Mouse (Mus musculus) spleen, postnatal 10 days (tissue): ENCODE data around the gene Retreg3.
"Not testable (repeated sequence)": the region's sequence is repeated elsewhere in the genome, so short reads cannot be mapped to it uniquely, and the experiment has no call there.

Source experiments
- DNase-seq, 2 experiments: peaks; one replicate each; pipeline ENCODE4 v3.0.0; 2021 to 2022; ENCODE audit warnings: low spot score in 2 of 2

Gene Retreg3

DNA sequence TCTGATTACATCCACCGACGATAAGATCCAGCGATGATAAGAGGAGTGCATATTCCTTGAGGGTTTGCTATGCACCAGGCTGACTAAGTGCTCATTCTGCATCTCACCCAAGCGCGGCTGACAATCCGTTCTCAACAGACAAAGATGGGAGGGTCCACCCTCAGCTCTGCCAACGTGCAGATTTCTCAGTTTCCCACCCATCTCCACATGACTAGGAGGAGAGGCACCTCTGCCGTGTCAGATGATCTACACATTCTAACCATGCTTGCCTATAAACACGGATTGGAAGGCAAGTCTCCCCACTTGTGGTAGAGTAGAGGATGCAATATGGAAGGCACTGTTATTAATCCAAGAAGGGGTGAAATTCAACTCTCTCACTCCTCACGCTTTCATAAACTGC, 29.1 kb upstream of the Retreg3 start:
- DNase-seq, result no peak

GRCm38 (mm10) chr11:101146377-101146776, 26.7 kb upstream of the Retreg3 start:
- no peak for DNase-seq

GRCm38 (mm10) chr11:101143338-101144225, 23.9 kb upstream of the Retreg3 start:
- DNase-seq, result peak in 1 of 2 experiments; percentile 40

- DNase-seq, result no peak
Measured at GRCm38 (mm10) chr11:101142215-101142967, 22.7 kb upstream of the Retreg3 start.

DNA sequence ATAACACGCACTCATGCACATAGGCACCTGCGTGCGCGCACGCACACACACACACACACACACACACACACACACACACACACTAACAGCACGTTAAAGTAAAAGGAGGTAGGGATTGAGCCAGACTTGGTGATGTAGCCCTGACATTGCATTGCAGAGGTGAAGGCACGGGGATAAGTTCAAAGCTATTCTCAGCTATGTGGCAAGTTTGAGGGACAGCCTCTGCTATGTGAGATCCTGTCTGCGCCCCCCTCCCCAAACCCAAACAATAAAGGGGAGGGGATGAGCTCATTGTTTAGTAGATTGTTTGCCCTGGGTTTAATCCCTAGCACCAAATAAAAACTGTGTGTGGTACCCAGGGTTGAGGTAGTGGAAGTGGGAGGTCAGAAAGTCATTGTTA, 21.4 kb upstream of the Retreg3 start:
- no peak for DNase-seq

- DNase-seq, result no peak
Measured at GRCm38 (mm10) chr11:101140164-101140819, 20.6 kb upstream of the Retreg3 start.

DNA sequence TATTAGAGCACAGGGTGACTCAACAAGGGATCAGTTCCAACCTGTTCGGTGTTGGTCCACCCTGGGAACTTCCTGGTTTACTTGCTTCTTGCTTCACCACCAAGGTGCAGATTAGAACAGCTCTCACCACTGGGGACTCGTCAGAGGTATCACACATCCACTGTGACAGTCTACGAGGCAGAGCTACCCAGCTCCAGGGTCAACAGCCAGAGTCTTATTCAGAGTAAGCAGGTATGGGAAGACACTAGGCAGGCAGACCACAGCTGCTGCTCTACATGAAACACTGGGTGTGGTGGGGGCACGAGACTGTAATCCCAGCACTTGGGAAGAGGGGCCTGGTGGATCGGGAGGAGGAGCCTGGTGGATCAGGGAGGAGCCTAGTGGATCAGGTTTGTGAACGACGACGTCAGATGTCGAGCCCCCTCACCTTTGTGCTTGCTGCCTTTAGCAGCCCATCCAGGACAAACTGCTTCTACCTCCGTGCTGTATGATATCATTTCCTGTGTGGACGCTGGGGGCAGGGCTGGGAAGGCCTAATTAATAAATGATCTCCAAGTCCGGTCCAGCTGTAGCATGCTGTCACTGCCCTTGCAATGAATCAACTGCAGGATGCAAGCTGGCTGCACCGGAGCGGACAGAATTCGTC, 19.0 kb upstream of the Retreg3 start:
- no peak for DNase-seq

DNA sequence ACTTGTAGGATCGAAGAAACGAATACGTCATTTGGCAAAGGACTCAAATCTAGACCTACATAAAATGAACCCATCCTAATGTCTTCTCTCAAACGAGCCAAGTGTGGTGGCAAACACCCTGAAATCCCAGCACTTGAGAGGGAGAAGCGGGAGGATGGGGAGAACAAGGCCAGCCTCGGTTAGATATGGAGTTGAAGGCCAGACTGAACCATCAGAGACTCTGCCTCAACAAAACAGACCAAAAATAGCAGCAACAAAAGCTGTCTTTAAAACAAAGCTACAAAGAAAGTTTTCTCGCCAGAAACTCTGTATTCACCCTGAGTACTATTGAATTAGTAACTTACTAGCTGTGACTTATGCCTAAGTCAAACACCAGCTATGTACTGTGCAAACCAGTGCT, 17.3 kb upstream of the Retreg3 start:
- no peak for DNase-seq

GRCm38 (mm10) chr11:101134217-101134865, 14.6 kb upstream of the Retreg3 start:
- DNase-seq, result no peak

DNA sequence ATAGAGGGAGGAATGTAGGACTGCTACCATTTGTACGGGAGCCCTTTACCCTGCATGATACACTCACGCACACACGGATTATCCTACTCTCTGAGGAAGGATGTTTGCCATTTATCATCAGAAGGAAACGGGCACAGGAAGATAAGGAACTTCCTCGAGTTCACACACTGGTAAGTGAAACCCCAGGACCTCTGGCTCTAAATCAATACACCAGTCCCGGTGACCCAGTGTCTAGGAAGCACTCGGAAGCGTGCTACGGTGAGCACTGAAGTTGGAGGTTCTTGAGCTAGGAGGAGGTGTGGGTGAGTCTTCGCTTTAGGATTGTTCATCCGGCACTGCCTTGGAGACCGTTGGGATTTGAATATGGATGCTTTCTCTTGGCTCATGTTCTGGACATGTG, 13.3 kb upstream of the Retreg3 start:
- DNase-seq, result no peak

GRCm38 (mm10) chr11:101131701-101132100, 12.0 kb upstream of the Retreg3 start:
- DNase-seq, result peak in 1 of 2 experiments; percentile 54

- DNase-seq, result no peak
Measured at GRCm38 (mm10) chr11:101131187-101131586, 11.5 kb upstream of the Retreg3 start.

DNA sequence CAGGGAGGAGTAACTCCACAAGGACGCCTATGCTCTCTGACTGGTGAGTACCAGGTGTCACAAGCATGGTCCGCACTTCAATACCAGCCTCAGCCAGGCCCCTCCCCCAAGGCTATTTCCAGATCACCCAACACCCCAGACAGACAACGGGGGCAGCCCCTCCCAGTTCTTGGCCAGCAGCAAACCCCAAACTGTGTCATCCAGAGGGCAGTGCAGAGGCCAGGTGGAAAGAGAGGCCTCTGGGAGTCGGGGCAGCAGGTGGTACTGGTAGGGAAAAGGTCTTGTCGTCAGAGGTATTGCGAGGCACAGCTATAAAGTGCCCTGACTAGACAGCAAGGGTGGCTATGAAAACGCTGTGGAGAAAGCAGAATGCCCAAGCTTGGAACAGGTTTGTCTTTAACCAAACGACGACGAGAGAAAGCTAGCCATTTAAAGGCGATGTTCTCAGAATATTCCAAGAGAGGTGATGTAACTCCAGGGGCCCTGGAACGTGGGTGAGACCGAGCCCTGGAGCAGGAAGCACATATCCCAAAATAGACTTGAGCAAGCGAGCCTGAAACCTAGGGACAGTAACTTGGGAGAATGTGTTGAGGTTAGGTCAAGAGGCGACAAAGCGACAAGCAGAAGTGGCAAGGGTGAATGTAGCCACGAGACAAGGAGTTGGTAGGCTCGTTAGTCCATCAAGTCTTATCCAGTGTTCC, 10.5 kb upstream of the Retreg3 start:
- peak in 1 of 2 experiments; percentile 24 for DNase-seq

DNA sequence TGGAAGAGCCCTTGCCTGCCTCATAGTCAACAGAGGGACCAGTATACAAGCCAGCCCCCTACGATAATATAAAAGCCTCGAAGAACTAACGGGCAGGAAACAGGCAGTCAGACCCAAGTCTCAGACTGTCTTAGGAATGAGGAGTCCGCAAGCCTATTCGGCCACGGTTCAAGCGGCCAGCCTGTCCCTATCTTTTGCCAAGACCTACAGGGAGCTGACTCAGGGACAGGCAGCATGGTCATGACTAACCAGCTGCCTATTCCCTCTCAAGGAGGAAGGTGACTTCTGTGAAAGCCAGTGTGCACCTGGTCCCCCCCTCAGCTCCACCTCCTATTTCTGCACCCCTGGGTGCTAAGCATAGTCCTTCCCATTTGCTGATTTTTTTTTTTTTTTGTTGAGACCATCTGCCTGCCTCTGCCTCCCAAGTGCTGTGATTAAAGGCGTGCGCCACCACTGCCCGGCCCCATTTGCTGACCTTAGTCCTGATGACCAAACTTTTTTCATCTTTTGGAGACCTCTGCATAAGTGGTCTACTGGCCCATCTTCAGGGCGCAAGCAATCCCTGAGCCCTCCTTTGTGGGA, 9.4 kb upstream of the Retreg3 start:
- DNase-seq, result no peak

GRCm38 (mm10) chr11:101127075-101127474, 7.4 kb upstream of the Retreg3 start:
- peak in 1 of 2 experiments; percentile 53 for DNase-seq

DNA sequence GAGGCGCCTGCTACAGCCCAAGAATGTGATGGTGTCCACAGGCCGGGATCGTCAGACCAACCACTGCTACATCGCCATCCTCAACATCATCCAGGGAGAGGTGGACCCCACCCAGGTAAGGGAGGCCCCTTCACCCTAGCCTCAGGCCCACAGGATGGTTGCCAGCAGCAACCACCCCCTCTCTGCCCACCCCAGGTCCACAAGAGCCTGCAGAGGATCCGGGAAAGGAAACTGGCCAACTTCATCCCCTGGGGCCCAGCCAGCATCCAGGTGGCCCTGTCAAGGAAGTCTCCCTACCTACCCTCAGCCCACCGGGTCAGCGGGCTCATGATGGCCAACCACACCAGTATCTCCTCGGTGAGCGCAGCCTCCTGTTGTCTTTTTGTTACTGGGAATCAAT, 5.3 kb upstream of the Retreg3 start:
- DNase-seq, result not testable (repeated sequence)

DNA sequence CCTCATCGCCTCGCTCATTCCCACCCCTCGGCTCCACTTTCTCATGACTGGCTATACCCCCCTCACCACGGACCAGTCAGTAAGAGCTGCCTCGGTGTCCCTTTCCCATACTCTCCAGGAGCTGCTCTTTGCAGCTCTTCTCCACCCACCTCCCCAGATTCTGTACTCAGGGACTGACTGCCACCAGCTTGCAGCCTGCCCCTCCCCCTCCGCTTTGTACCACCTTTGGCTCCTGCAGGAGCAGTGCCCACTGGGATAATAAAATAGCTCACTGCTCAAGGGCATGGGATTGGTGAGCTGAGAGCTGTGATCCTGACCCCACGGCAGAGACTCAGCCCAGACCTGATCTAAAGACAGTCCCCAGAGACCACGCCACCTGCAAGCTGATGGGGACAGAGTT, 4.8 kb upstream of the Retreg3 start:
- DNase-seq, result not testable (repeated sequence)

DNA sequence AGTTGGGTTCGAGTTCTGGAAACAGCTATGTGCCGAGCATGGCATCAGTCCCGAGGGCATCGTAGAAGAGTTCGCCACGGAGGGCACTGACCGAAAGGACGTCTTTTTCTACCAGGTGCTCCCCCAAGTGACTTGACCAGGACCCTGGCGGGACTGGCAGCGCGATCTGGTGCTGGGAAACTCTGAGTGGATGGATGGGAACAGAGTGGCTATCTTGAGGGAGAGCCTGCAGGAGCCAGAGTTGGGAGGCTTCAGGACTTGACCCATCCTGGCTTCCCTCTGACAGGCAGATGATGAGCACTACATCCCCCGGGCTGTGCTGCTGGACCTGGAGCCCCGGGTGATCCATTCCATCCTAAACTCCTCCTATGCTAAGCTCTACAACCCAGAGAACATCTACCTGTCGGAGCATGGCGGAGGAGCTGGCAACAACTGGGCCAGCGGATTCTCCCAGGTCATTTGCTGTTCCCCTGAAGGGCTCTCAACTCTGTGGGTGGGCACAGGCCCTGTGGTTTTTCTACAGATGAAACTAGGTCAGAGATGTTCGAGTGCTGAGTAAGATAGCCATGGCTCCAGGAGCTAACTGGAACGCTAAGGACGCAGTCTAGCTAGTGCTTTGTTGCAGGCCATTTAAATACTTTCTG, 974 bp upstream of the Retreg3 start:
- peak in 1 of 2 experiments; percentile 41 for DNase-seq

- DNase-seq, result peak; percentile 51 to 54
Measured at GRCm38 (mm10) chr11:101119131-101119760, 447 bp downstream of the Retreg3 start.
